Mouse (Mus musculus) left cerebral cortex, adult 2 months (tissue): ENCODE results near the gene Tcte3. TPM values are rescaled to one million over a fixed set of nuclear protein-coding genes. Genes with fewer than 3 reads are reported as not detected.
A peak's percentile ranks its signal among the peaks of the same experiment; 100 is the strongest.
"Not testable (repeated sequence)": the region's sequence is repeated elsewhere in the genome, so short reads cannot be mapped to it uniquely, and the experiment has no call there.

Source experiments
- DNase-seq, 2 experiments: peaks; one replicate each; pipeline ENCODE4 v3.0.0; 2021 to 2022; ENCODE audit warnings: low spot score in 2 of 2, mixed read lengths in 1 of 2; ENCODE audit errors: extremely low spot score in 1 of 2
- H3K27ac ChIP-seq: fragments of 200-600 bp; 2 replicates; pipeline ENCODE4 v1.8.1; 2022
- H3K4me3 ChIP-seq: fragments of 200-600 bp; 2 replicates; pipeline ENCODE4 v1.8.1; 2022
- CTCF ChIP-seq: fragments of 200-600 bp; IDR thresholded peaks from 2 replicates; pipeline ENCODE4 v1.8.1; 2022; ENCODE audit warnings: antibody characterized with exemption, mild to moderate bottlenecking, moderate library complexity
- intact Hi-C: fragments of 180-260 bp; cut with DNase I; formaldehyde crosslinking; loops from one replicate; pipeline ENCODE4 v1.15.1; 2025
- long read RNA-seq, 2 experiments: library from polyadenylated mRNA; stranded (forward); transcript quantifications; one replicate each; pipeline ENCODE4 v2.0.0; 2021; ENCODE audit warnings: borderline mapping rate in 2 of 2
- total RNA-seq, 2 experiments: library from RNA; stranded (reverse); gene quantifications; 2 replicates each; pipeline ENCODE4 v1.2.3; 2021

Gene Tcte3
- 1 to 10 TPM; 1.6 TPM for total RNA-seq
- long read RNA-seq, experiment 1, result 0 reads
- long read RNA-seq, experiment 2, result 0 reads

GRCm38 (mm10) chr17:15041175-15041729, at the start of gene Tcte3, which contains the start of the genes Ermard and Gm3448:
Gene Tcte3 (minus strand): TSS chr17:15041488.
Gene Ermard (plus strand): TSS chr17:15041208.
Gene Gm3448 (minus strand): TSS chr17:15041537.
- H3K27ac ChIP-seq, intact Hi-C loops: not testable (repeated sequence)
- H3K4me3 ChIP-seq, result peak within 1 kb of the TSS; percentile 26; the same call in 1 of the 2 replicates
- peak; percentile 14 to 39 for DNase-seq

GRCm38 (mm10) chr17:15088591-15089001, 47.3 kb upstream of the Tcte3 start:
- DNase-seq, result no peak
- Histone ChIP-seq H3K27ac (no peak overlapping the region), H3K4me3 (no peak overlapping the region)
- no peak for TF ChIP-seq CTCF
- intact Hi-C loops, result no loop called here

GRCm38 (mm10) chr17:15088166-15088565, 46.9 kb upstream of the Tcte3 start:
- intact Hi-C loops, result no loop called here

GRCm38 (mm10) chr17:15085006-15085405, 43.7 kb upstream of the Tcte3 start:
- no peak for TF ChIP-seq CTCF
- no peak for DNase-seq
- no peak overlapping the region for H3K4me3 ChIP-seq
- intact Hi-C loops, result no loop called here
- no peak overlapping the region for H3K27ac ChIP-seq

More at GRCm38 (mm10) chr17:15088166-15088565, 46.9 kb upstream of the Tcte3 start:
- no peak for TF ChIP-seq CTCF
- Histone ChIP-seq H3K4me3 (no peak overlapping the region), H3K27ac (no peak overlapping the region)
- DNase-seq, result no peak

- no peak for DNase-seq
- Histone ChIP-seq H3K27ac (no peak overlapping the region), H3K4me3 (no peak overlapping the region)
- TF ChIP-seq CTCF, result no peak
- intact Hi-C loops, result no loop called here
Measured at GRCm38 (mm10) chr17:15084226-15084848, 43.0 kb upstream of the Tcte3 start.

- DNase-seq, result no peak
- Histone ChIP-seq H3K27ac (no peak overlapping the region), H3K4me3 (no peak overlapping the region)
- intact Hi-C loops, result no loop called here
- TF ChIP-seq CTCF, result no peak
Measured at GRCm38 (mm10) chr17:15077536-15077935, 36.2 kb upstream of the Tcte3 start.

- Histone ChIP-seq H3K4me3 (no peak overlapping the region), H3K27ac (no peak overlapping the region)
- no peak for DNase-seq
- no peak for TF ChIP-seq CTCF
- intact Hi-C loops, result no loop called here
Measured at GRCm38 (mm10) chr17:15075033-15075432, 33.7 kb upstream of the Tcte3 start.

- Histone ChIP-seq H3K4me3 (no peak overlapping the region), H3K27ac (no peak overlapping the region)
- no peak for TF ChIP-seq CTCF
- no peak for DNase-seq
- intact Hi-C loops, result no loop called here
Measured at GRCm38 (mm10) chr17:15072211-15072610, 30.9 kb upstream of the Tcte3 start.

GRCm38 (mm10) chr17:15069124-15069523, 27.8 kb upstream of the Tcte3 start:
- Histone ChIP-seq H3K27ac (no peak overlapping the region), H3K4me3 (no peak overlapping the region)
- DNase-seq, result no peak
- intact Hi-C loops, result no loop called here
- no peak for TF ChIP-seq CTCF

- no peak for TF ChIP-seq CTCF
- intact Hi-C loops, result no loop called here
- no peak for DNase-seq
- Histone ChIP-seq H3K4me3 (no peak overlapping the region), H3K27ac (no peak overlapping the region)
Measured at GRCm38 (mm10) chr17:15068040-15068792, 26.9 kb upstream of the Tcte3 start.

- Histone ChIP-seq H3K4me3 (no peak overlapping the region), H3K27ac (no peak overlapping the region)
- DNase-seq, result no peak
- intact Hi-C loops, result loop anchor here (1.0 kb wide), 1 partner anchor 398 kb away; no protein-coding TSS in a partner anchor
- TF ChIP-seq CTCF, result no peak
Measured at GRCm38 (mm10) chr17:15066911-15067310, 25.6 kb upstream of the Tcte3 start.

- TF ChIP-seq CTCF, result no peak
- peak overlapping the region; percentile 14; the same call in 1 of the 2 replicates for H3K4me3 ChIP-seq
- intact Hi-C loops, result loop anchor here (1.0 kb wide), 1 partner anchor 399 kb away; no protein-coding TSS in a partner anchor
- no peak for DNase-seq
- no peak overlapping the region for H3K27ac ChIP-seq
Measured at GRCm38 (mm10) chr17:15066066-15066465, 24.8 kb upstream of the Tcte3 start.
